11 mouse cellular contexts compared by ENCODE assay signal in genomic region chr7:67234797-67235196, GRCm38 (mm10). TPM values are rescaled to one million over a fixed set of nuclear protein-coding genes. Genes with fewer than 3 reads are reported as not detected.
A peak's percentile ranks its signal among the peaks of the same experiment; 100 is the strongest.
DNase-seq lines count a peak whose midpoint lies in the region; ATAC-seq and TF ChIP-seq lines count a peak whose summit lies in the region.
"Had no signal": no experiment of that assay in that cellular context is flagged by ENCODE, and none has a peak within 500 bp of the region (broad histone marks: within the 10 kb centered on the region; RNA-seq: fewer than 3 reads in every experiment).

No protein-coding gene starts in this region.

- no peaks in the 10 kb centered on the region for H3K9me3 ChIP-seq in lung, postnatal 0 days (ENCODE audit: low read length)
- H3K9me3 ChIP-seq in heart, embryonic 12.5 days (replicated peaks): no peaks in the 10 kb centered on the region
- no peaks in the 10 kb centered on the region for H3K9me3 ChIP-seq in limb, embryonic 10.5 days (replicated peaks)
- H3K9me3 ChIP-seq in hindbrain, embryonic 16.5 days (ENCODE audit: control insufficient read depth, low read length): no peaks in the 10 kb centered on the region
- H3K9me3 ChIP-seq: liver, embryonic 15.5 days had no signal

- TF ChIP-seq EP300 in lung, postnatal 0 days (IDR thresholded peaks at IDR 0.05): no peak

- peak; percentile 39 for DNase-seq in gastrocnemius, adult 18-20 months (ENCODE audit: low spot score)
- DNase-seq in gastrocnemius, postnatal 25 days: no peak
- no peak for DNase-seq in lung, postnatal 0 days (ENCODE audit: low spot score)
- no peak for DNase-seq in lung, adult 18-20 months
- DNase-seq in limb, embryonic 10.5 days (ENCODE audit: low spot score): peak; percentile 22
- no peak for DNase-seq in frontal cortex, adult 2 months (ENCODE audit: extremely low spot score in 1 of 2, low spot score in 1 of 2)
- DNase-seq: forebrain, postnatal 0 days had no signal

- H3K27ac ChIP-seq in lung, postnatal 0 days (ENCODE audit: low read length): no peak overlapping the region
- no peak overlapping the region for H3K27ac ChIP-seq in heart, embryonic 12.5 days (ENCODE audit: poor library complexity, severe bottlenecking)
- no peak overlapping the region for H3K27ac ChIP-seq in limb, embryonic 10.5 days
- no peak overlapping the region for H3K27ac ChIP-seq in hindbrain, embryonic 16.5 days (ENCODE audit: low read depth, low read length)
- H3K27ac ChIP-seq: liver, embryonic 15.5 days had no signal

- H3K4me3 ChIP-seq in lung, postnatal 0 days (ENCODE audit: low read depth, low read length): no peak overlapping the region
- H3K4me3 ChIP-seq in heart, embryonic 12.5 days: no peak overlapping the region
- no peak overlapping the region for H3K4me3 ChIP-seq in limb, embryonic 10.5 days
- H3K4me3 ChIP-seq in hindbrain, embryonic 16.5 days (ENCODE audit: low read length): no peak overlapping the region
- H3K4me3 ChIP-seq: liver, embryonic 15.5 days; myocyte had no signal

- no peaks in the 10 kb centered on the region for H3K27me3 ChIP-seq in lung, postnatal 0 days (replicated peaks; ENCODE audit: insufficient read depth, low read length)
- no peaks in the 10 kb centered on the region for H3K27me3 ChIP-seq in heart, embryonic 12.5 days (replicated peaks)
- no peaks in the 10 kb centered on the region for H3K27me3 ChIP-seq in limb, embryonic 10.5 days (ENCODE audit: low read depth, poor library complexity, severe bottlenecking)
- H3K27me3 ChIP-seq in hindbrain, embryonic 16.5 days (replicated peaks; ENCODE audit: control insufficient read depth, insufficient read depth, low read length): no peaks in the 10 kb centered on the region
- H3K27me3 ChIP-seq: liver, embryonic 15.5 days had no signal

- 55% methylated on average over 8 of the region's 8 CpGs for WGBS in lung, postnatal 0 days
- WGBS in heart, embryonic 12.5 days: 52% methylated on average over 8 of the region's 8 CpGs
- 84% methylated on average over 8 of the region's 8 CpGs for WGBS in limb, embryonic 10.5 days
- WGBS in hindbrain, embryonic 16.5 days: 70% methylated on average over 8 of the region's 8 CpGs

- H3K9ac ChIP-seq in lung, postnatal 0 days (replicated peaks; ENCODE audit: low read depth): no peak overlapping the region
- H3K9ac ChIP-seq in heart, embryonic 12.5 days: no peak overlapping the region
- H3K9ac ChIP-seq in hindbrain, embryonic 16.5 days (ENCODE audit: low read depth, low read length): no peak overlapping the region
- H3K9ac ChIP-seq: forebrain, postnatal 0 days; liver, embryonic 15.5 days had no signal

- no peaks in the 10 kb centered on the region for H3K4me1 ChIP-seq in lung, postnatal 0 days (ENCODE audit: insufficient read depth, low read depth, low read length)
- H3K4me1 ChIP-seq in heart, embryonic 12.5 days (replicated peaks): peaks cover 38% of the 10 kb centered on the region
- no peaks in the 10 kb centered on the region for H3K4me1 ChIP-seq in limb, embryonic 10.5 days
- H3K4me1 ChIP-seq in hindbrain, embryonic 16.5 days (ENCODE audit: control insufficient read depth, insufficient read depth, low read depth, low read length): peaks cover 7% of the 10 kb centered on the region; the same call in 1 of the 2 replicates
- H3K4me1 ChIP-seq: liver, embryonic 15.5 days had no signal

- peak; percentile 32; the same call in 1 of the 2 replicates for TF ChIP-seq CTCF in lung, postnatal 0 days (IDR thresholded peaks at IDR 0.05)

- ATAC-seq in lung, postnatal 0 days: 0 out of 2 replicates have a peak, but pooled peaks have one; percentile 32
- ATAC-seq in heart, embryonic 12.5 days (ENCODE audit: insufficient number of reproducible peaks, low FRiP score): peak; percentile 44; the same call in 1 of the 2 replicates
- ATAC-seq in hindbrain, embryonic 16.5 days: no peak
- ATAC-seq: forebrain, postnatal 0 days had no signal

- no peak overlapping the region for H3K4me2 ChIP-seq in lung, postnatal 0 days (replicated peaks; ENCODE audit: low read depth, low read length)
- H3K4me2 ChIP-seq in heart, embryonic 12.5 days: no peak overlapping the region
- H3K4me2 ChIP-seq in hindbrain, embryonic 16.5 days (ENCODE audit: low read length): no peak overlapping the region
- H3K4me2 ChIP-seq: liver, embryonic 15.5 days had no signal

- peaks cover 24% of the 10 kb centered on the region; the same call in 1 of the 2 replicates for H3K36me3 ChIP-seq in lung, postnatal 0 days (ENCODE audit: insufficient read depth, low read length)
- H3K36me3 ChIP-seq in heart, embryonic 12.5 days: peaks cover 61% of the 10 kb centered on the region
- peaks cover 66% of the 10 kb centered on the region for H3K36me3 ChIP-seq in limb, embryonic 10.5 days
- peaks cover 25% of the 10 kb centered on the region for H3K36me3 ChIP-seq in hindbrain, embryonic 16.5 days (ENCODE audit: control insufficient read depth, insufficient read depth, low read length)

RNA-seq across cellular contexts. Expression of gene Lysmd4, which starts 12.5 kb away (rescaled TPM):
- 1 to 10 TPM; 7.0 to 7.8 TPM for total RNA-seq in gastrocnemius, adult 18-20 months (2021)
- 1 to 10 TPM; 7.5 to 8.1 TPM for total RNA-seq in gastrocnemius, postnatal 25 days (2021)
- polyA plus RNA-seq in lung, postnatal 0 days (2015; fragmentation: Nextera tagmentation; extraction: Ambion mirVana): 8.4 and 10.8 TPM in 2 replicates
- 13.9 and 14.9 TPM in 2 replicates for polyA plus RNA-seq in heart, embryonic 12.5 days (2016; fragmentation: Nextera tagmentation; extraction: Ambion mirVana)
- polyA plus RNA-seq in limb, embryonic 10.5 days (2016; fragmentation: Nextera tagmentation; extraction: Ambion mirVana): 12.1 and 15.2 TPM in 2 replicates
- polyA plus RNA-seq in frontal cortex, adult 2 months (2012; rRNA removed): 43.4 and 44.9 TPM in 2 replicates
- polyA plus RNA-seq in hindbrain, embryonic 16.5 days (2015; fragmentation: Nextera tagmentation; extraction: Ambion mirVana): 37.5 and 41.2 TPM in 2 replicates

Comparison
In these comparisons a context has a peak if more than half of its experiments do, and no peak if none do; other contexts are left out.
1. DNase-seq: peak in gastrocnemius, adult 18-20 months (single experiment) and limb, embryonic 10.5 days (single experiment); none in gastrocnemius, postnatal 25 days (single experiment), lung, postnatal 0 days (single experiment), lung, adult 18-20 months (0 of 2) and frontal cortex, adult 2 months (0 of 2).